ENCODE assay signal across 8 mouse cellular contexts in genomic region chr4:43656339-43657109, GRCm38 (mm10). TPM values are rescaled to one million over a fixed set of nuclear protein-coding genes. Genes with fewer than 3 reads are reported as not detected.
DNase-seq lines count a peak whose midpoint lies in the region; ATAC-seq lines count a peak whose summit lies in the region.

Hint2 (minus strand) TSS chr4:43656466.

- 2% methylated on average over 34 of the region's 34 CpGs for WGBS in heart, embryonic 13.5 days
- WGBS in liver, embryonic 12.5 days (ENCODE audit: insufficient replicate concordance), result 1% methylated on average over 34 of the region's 34 CpGs
- WGBS in stomach, embryonic 15.5 days, result under 1% methylated on average over 34 of the region's 34 CpGs

- peak within 1 kb of the TSS; percentile 77 for H3K4me3 ChIP-seq in brown adipose tissue, adult 24 weeks (ENCODE audit: insufficient read depth, low read depth, low read length)
- peak within 1 kb of the TSS; percentile 70 for H3K4me3 ChIP-seq in heart, embryonic 13.5 days
- H3K4me3 ChIP-seq in liver, embryonic 12.5 days, result peak within 1 kb of the TSS; percentile 82
- H3K4me3 ChIP-seq in stomach, embryonic 15.5 days (replicated peaks), result peak within 1 kb of the TSS; percentile 77

- peak within 1 kb of the TSS; percentile 89 for H3K9ac ChIP-seq in heart, embryonic 13.5 days
- peak within 1 kb of the TSS; percentile 85 for H3K9ac ChIP-seq in liver, embryonic 12.5 days
- peak within 1 kb of the TSS; percentile 70 for H3K9ac ChIP-seq in stomach, embryonic 15.5 days

- peak; percentile 96 for DNase-seq in CD4-positive, CD25-positive, alpha-beta regulatory T cell, adult 2 months (ENCODE audit: low read depth, low spot score)
- DNase-seq in fat pad, adult 2 months (ENCODE audit: extremely low read depth, low read depth, low spot score), result peak; percentile 83
- DNase-seq in kidney, postnatal 10 days, result peak; percentile 95
- peak; percentile 93 to 94 for DNase-seq in natural killer cell, adult 2 months (ENCODE audit: low spot score in 2 of 2)

- H3K36me3 ChIP-seq in heart, embryonic 13.5 days, result peaks cover 4% of the 10 kb centered on the region; the same call in 1 of the 2 replicates
- H3K36me3 ChIP-seq in liver, embryonic 12.5 days, result no peaks in the 10 kb centered on the region
- no peaks in the 10 kb centered on the region for H3K36me3 ChIP-seq in stomach, embryonic 15.5 days

- H3K27ac ChIP-seq in brown adipose tissue, adult 24 weeks (replicated peaks; ENCODE audit: low read depth, low read length), result 0 out of 2 replicates have a peak within 1 kb of the TSS, but pooled peaks have one; percentile 2
- peak within 1 kb of the TSS; percentile 90 for H3K27ac ChIP-seq in heart, embryonic 13.5 days (replicated peaks)
- H3K27ac ChIP-seq in liver, embryonic 12.5 days, result peak within 1 kb of the TSS; percentile 77
- H3K27ac ChIP-seq in stomach, embryonic 15.5 days, result peak within 1 kb of the TSS; percentile 91

- H3K4me1 ChIP-seq in brown adipose tissue, adult 24 weeks (ENCODE audit: control insufficient read depth, insufficient read depth, insufficient read length, low read length), result no peaks in the 10 kb centered on the region
- peaks cover 31% of the 10 kb centered on the region for H3K4me1 ChIP-seq in heart, embryonic 13.5 days
- peaks cover 37% of the 10 kb centered on the region for H3K4me1 ChIP-seq in liver, embryonic 12.5 days
- H3K4me1 ChIP-seq in stomach, embryonic 15.5 days, result no peaks in the 10 kb centered on the region

- peak within 1 kb of the TSS; percentile 91 for H3K4me2 ChIP-seq in heart, embryonic 13.5 days
- peak within 1 kb of the TSS; percentile 81 for H3K4me2 ChIP-seq in liver, embryonic 12.5 days
- H3K4me2 ChIP-seq in stomach, embryonic 15.5 days, result peak within 1 kb of the TSS; percentile 78

- peak; percentile 89 for ATAC-seq in heart, embryonic 13.5 days (ENCODE audit: extremely low read depth, insufficient number of reproducible peaks, low FRiP score, low TSS enrichment)
- ATAC-seq in liver, embryonic 12.5 days, result peak; percentile 96
- ATAC-seq in stomach, embryonic 15.5 days (ENCODE audit: insufficient read depth, low FRiP score, low read depth), result peak; percentile 96

- H3K9me3 ChIP-seq in heart, embryonic 13.5 days, result no peaks in the 10 kb centered on the region
- H3K9me3 ChIP-seq in liver, embryonic 12.5 days (replicated peaks), result no peaks in the 10 kb centered on the region
- H3K9me3 ChIP-seq in stomach, embryonic 15.5 days, result no peaks in the 10 kb centered on the region

- peaks cover 28% of the 10 kb centered on the region for H3K27me3 ChIP-seq in heart, embryonic 13.5 days (replicated peaks)
- H3K27me3 ChIP-seq in liver, embryonic 12.5 days (replicated peaks), result peaks cover 23% of the 10 kb centered on the region
- 0 out of 2 replicates have a peak, but pooled peaks cover 3% of the 10 kb centered on the region for H3K27me3 ChIP-seq in stomach, embryonic 15.5 days (replicated peaks)

RNA-seq across cellular contexts. Expression of gene Hint2, which starts in this region (rescaled TPM):
- polyA plus RNA-seq in brown adipose tissue, adult 24 weeks (2012; ENCODE audit: insufficient read depth, insufficient read length, missing spikeins), result 269 and 348 TPM in 2 replicates
- 131 and 166 TPM in 2 replicates for polyA plus RNA-seq in heart, embryonic 13.5 days (2015; fragmentation: Nextera tagmentation; extraction: Ambion mirVana)
- polyA plus RNA-seq in liver, embryonic 12.5 days (2016; fragmentation: Nextera tagmentation; extraction: Ambion mirVana), result 59.8 and 66.1 TPM in 2 replicates
- polyA plus RNA-seq in stomach, embryonic 15.5 days (2015; fragmentation: Nextera tagmentation; extraction: Ambion mirVana), result 108 and 116 TPM in 2 replicates

Comparison
In these comparisons a context has a peak if more than half of its experiments do, and no peak if none do; other contexts are left out.
1. Peak in every context shown above with its lines: DNase-seq, ATAC-seq, H3K4me3 ChIP-seq and H3K27ac ChIP-seq.
2. H3K27ac ChIP-seq: peak in every context shown above with its lines; median percentile 91 in stomach, embryonic 15.5 days; 90 in heart, embryonic 13.5 days; 77 in liver, embryonic 12.5 days; 2 in brown adipose tissue, adult 24 weeks.